Mouse (Mus musculus) adrenal gland, postnatal 10 days (tissue): Measurements from ENCODE around the gene H2-DMa. TPM values are rescaled to one million over a fixed set of nuclear protein-coding genes. Genes with fewer than 3 reads are reported as not detected.

Source experiments
- DNase-seq: peaks from one replicate; pipeline ENCODE4 v3.0.0; 2021; ENCODE audit warnings: mixed read lengths
- total RNA-seq, 2 experiments: library from RNA; stranded (reverse); gene quantifications; 2 replicates each; pipeline ENCODE4 v1.2.3; 2021

Gene H2-DMa
- total RNA-seq, 2 experiments from 2014 or later, result 8.9 to 15.2 TPM

GRCm38 (mm10) chr17:34155534-34155933 is 36.2 kb downstream of the H2-DMa start:
- DNase-seq, result no peak

- DNase-seq, result no peak
Measured at GRCm38 (mm10) chr17:34164202-34164895, 45.0 kb downstream of the H2-DMa start.

GRCm38 (mm10) chr17:34165033-34165730 is 45.8 kb downstream of the H2-DMa start:
- DNase-seq, result no peak

GRCm38 (mm10) chr17:34169279-34169678 is 49.9 kb downstream of the H2-DMa start:
- DNase-seq, result peak; percentile 54

GRCm38 (mm10) chr17:34170487-34170876 is 51.1 kb downstream of the H2-DMa start:
- DNase-seq, result no peak

GRCm38 (mm10) chr17:34170877-34171498 is 51.6 kb downstream of the H2-DMa start:
- DNase-seq, result peak; percentile 87

- no peak for DNase-seq
Measured at GRCm38 (mm10) chr17:34172528-34172927, 53.2 kb downstream of the H2-DMa start.

- DNase-seq, result no peak
Measured at GRCm38 (mm10) chr17:34174075-34174474, 54.7 kb downstream of the H2-DMa start.

- DNase-seq, result no peak
Measured at GRCm38 (mm10) chr17:34177179-34177578, 57.8 kb downstream of the H2-DMa start.

GRCm38 (mm10) chr17:34179019-34179418 is 59.7 kb downstream of the H2-DMa start:
- DNase-seq, result no peak

GRCm38 (mm10) chr17:34179913-34180859 is 60.8 kb downstream of the H2-DMa start:
- no peak for DNase-seq

GRCm38 (mm10) chr17:34183564-34184219 is 64.4 kb downstream of the H2-DMa start:
- no peak for DNase-seq

GRCm38 (mm10) chr17:34185526-34185925 is 66.2 kb downstream of the H2-DMa start:
- no peak for DNase-seq

GRCm38 (mm10) chr17:34186885-34187260 is 67.5 kb downstream of the H2-DMa start:
- DNase-seq, result no peak

GRCm38 (mm10) chr17:34187261-34187916 is 68.0 kb downstream of the H2-DMa start, which contains the start of the genes Tap1 and Psmb9:
TSS of gene Tap1 (plus strand) at chr17:34187553.
TSS of gene Psmb9 (minus strand) at chr17:34187764.
- peak; percentile 100 for DNase-seq

- DNase-seq, result peak; percentile 64
Measured at GRCm38 (mm10) chr17:34188010-34188409, 68.7 kb downstream of the H2-DMa start.
